22 mouse cellular contexts compared by ENCODE assay signal in the genomic region with DNA sequence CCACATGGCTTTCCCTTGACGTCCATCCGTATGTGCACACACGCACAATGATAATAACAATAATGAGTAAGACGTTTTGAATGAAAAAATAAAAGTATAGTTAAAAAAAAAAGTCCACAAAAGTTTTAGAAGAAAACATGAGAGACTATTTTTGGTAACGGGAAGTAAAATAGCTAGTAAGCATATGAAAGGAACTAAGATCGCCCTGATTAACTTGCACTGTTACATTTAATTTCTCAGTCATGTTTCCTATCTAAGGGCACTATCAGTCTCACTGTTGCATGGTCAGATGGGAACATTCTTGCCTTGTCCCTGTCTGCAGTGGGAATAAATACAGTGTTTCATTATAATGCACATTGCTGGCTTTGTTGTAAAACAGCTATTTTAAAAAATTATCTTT. TPM values are rescaled to one million over a fixed set of nuclear protein-coding genes. Genes with fewer than 3 reads are reported as not detected.
DNase-seq lines count a peak whose midpoint lies in the region; ATAC-seq and TF ChIP-seq lines count a peak whose summit lies in the region.
"Had no signal": no experiment of that assay in that cellular context is flagged by ENCODE, and none has a peak within 500 bp of the region (broad histone marks: within the 10 kb centered on the region; RNA-seq: fewer than 3 reads in every experiment).

No protein-coding gene starts in this region.

- H3K9ac ChIP-seq in hindbrain, embryonic 13.5 days: no peak overlapping the region
- H3K9ac ChIP-seq in midbrain, embryonic 15.5 days: no peak overlapping the region
- no peak overlapping the region for H3K9ac ChIP-seq in MEL (ENCODE audit: control insufficient read depth, low read depth, low read length, poor library complexity, severe bottlenecking)
- H3K9ac ChIP-seq in stomach, postnatal 0 days (ENCODE audit: low read length): no peak overlapping the region

- no peak overlapping the region for H3K4me2 ChIP-seq in hindbrain, embryonic 13.5 days
- H3K4me2 ChIP-seq in midbrain, embryonic 15.5 days: no peak overlapping the region
- H3K4me2 ChIP-seq in stomach, postnatal 0 days (replicated peaks; ENCODE audit: low read depth): no peak overlapping the region

- 58% methylated on average over 6 of the region's 6 CpGs for WGBS in hindbrain, embryonic 10.5 days
- WGBS in hindbrain, embryonic 13.5 days: 57% methylated on average over 6 of the region's 6 CpGs
- 59% methylated on average over 6 of the region's 6 CpGs for WGBS in midbrain, embryonic 10.5 days
- 57% methylated on average over 6 of the region's 6 CpGs for WGBS in midbrain, embryonic 15.5 days
- 77% methylated on average over 6 of the region's 6 CpGs for WGBS in stomach, postnatal 0 days

- H3K27ac ChIP-seq in hindbrain, embryonic 10.5 days: peak overlapping the region; percentile 96; the same call in 1 of the 2 replicates
- H3K27ac ChIP-seq in hindbrain, embryonic 13.5 days: no peak overlapping the region
- 0 out of 2 replicates have a peak overlapping the region, but pooled peaks have one; percentile 3 for H3K27ac ChIP-seq in midbrain, embryonic 10.5 days (replicated peaks)
- no peak overlapping the region for H3K27ac ChIP-seq in midbrain, embryonic 15.5 days
- H3K27ac ChIP-seq in MEL (ENCODE audit: control insufficient read depth, low read depth, low read length): peak overlapping the region; percentile 70
- no peak overlapping the region for H3K27ac ChIP-seq in stomach, postnatal 0 days (replicated peaks)

- TF ChIP-seq RAD21 in MEL (IDR thresholded peaks at IDR 0.05; ENCODE audit: low read depth, low read length): no peak

- H3K9me3 ChIP-seq in hindbrain, embryonic 10.5 days: no peaks in the 10 kb centered on the region
- no peaks in the 10 kb centered on the region for H3K9me3 ChIP-seq in hindbrain, embryonic 13.5 days
- no peaks in the 10 kb centered on the region for H3K9me3 ChIP-seq in midbrain, embryonic 10.5 days (replicated peaks)
- H3K9me3 ChIP-seq in midbrain, embryonic 15.5 days: no peaks in the 10 kb centered on the region
- no peaks in the 10 kb centered on the region for H3K9me3 ChIP-seq in MEL (replicated peaks; ENCODE audit: insufficient read depth, low read length)
- no peaks in the 10 kb centered on the region for H3K9me3 ChIP-seq in stomach, postnatal 0 days (ENCODE audit: control insufficient read depth, low read length)

- no peaks in the 10 kb centered on the region for H3K36me3 ChIP-seq in hindbrain, embryonic 10.5 days
- no peaks in the 10 kb centered on the region for H3K36me3 ChIP-seq in hindbrain, embryonic 13.5 days
- no peaks in the 10 kb centered on the region for H3K36me3 ChIP-seq in midbrain, embryonic 10.5 days
- H3K36me3 ChIP-seq in midbrain, embryonic 15.5 days (replicated peaks): no peaks in the 10 kb centered on the region
- H3K36me3 ChIP-seq in MEL (ENCODE audit: control insufficient read depth in 1 of 2, insufficient read depth in 2 of 2, low read length in 2 of 2): peaks cover 0 to 27% of the 10 kb centered on the region in 2 experiments; a peak in 2 of 4 replicates
- no peaks in the 10 kb centered on the region for H3K36me3 ChIP-seq in stomach, postnatal 0 days (ENCODE audit: control insufficient read depth, insufficient read depth, low read length)
- H3K36me3 ChIP-seq: G1E had no signal

- TF ChIP-seq POLR2A in MEL (IDR thresholded peaks at IDR 0.05; ENCODE audit: control insufficient read depth in 1 of 2, insufficient read depth in 1 of 2, low read depth in 1 of 2, low read length in 2 of 2, poor library complexity in 1 of 2): no peak

- TF ChIP-seq CTCF in MEL (IDR thresholded peaks at IDR 0.05 in 2 of 3, conservative IDR thresholded peaks at IDR 0.05 in 1 of 3; ENCODE audit: control insufficient read depth in 1 of 3, insufficient read depth in 1 of 3, low read depth in 2 of 3, low read length in 3 of 3, poor library complexity in 1 of 3, severe bottlenecking in 1 of 3): no peak
- TF ChIP-seq CTCF in stomach, postnatal 0 days (IDR thresholded peaks at IDR 0.05; ENCODE audit: low read depth): no peak

- no peak overlapping the region for H3K4me3 ChIP-seq in hindbrain, embryonic 10.5 days
- no peak overlapping the region for H3K4me3 ChIP-seq in hindbrain, embryonic 13.5 days
- H3K4me3 ChIP-seq in midbrain, embryonic 10.5 days: no peak overlapping the region
- no peak overlapping the region for H3K4me3 ChIP-seq in midbrain, embryonic 15.5 days
- H3K4me3 ChIP-seq in MEL (ENCODE audit: control insufficient read depth in 1 of 2, insufficient read depth in 1 of 2, low read depth in 2 of 2, low read length in 2 of 2): peak overlapping the region; percentile 18 to 59; a peak in 2 of 4 replicates
- no peak overlapping the region for H3K4me3 ChIP-seq in stomach, postnatal 0 days (ENCODE audit: low read depth, low read length)

- H3K79me2 ChIP-seq in MEL (ENCODE audit: control insufficient read depth, insufficient read depth, low read length, poor library complexity): peaks cover 3% of the 10 kb centered on the region; the same call in 1 of the 2 replicates

- TF ChIP-seq EP300 in MEL (IDR thresholded peaks at IDR 0.05; ENCODE audit: low read depth in 1 of 2, low read length in 2 of 2): peak; percentile 65 to 90; a peak in 3 of 4 replicates
- TF ChIP-seq EP300 in stomach, postnatal 0 days (optimal IDR thresholded peaks at IDR 0.05): no peak

- H3K27me3 ChIP-seq in hindbrain, embryonic 10.5 days (ENCODE audit: insufficient read depth, poor library complexity, severe bottlenecking): no peaks in the 10 kb centered on the region
- no peaks in the 10 kb centered on the region for H3K27me3 ChIP-seq in hindbrain, embryonic 13.5 days
- peaks cover 21% of the 10 kb centered on the region for H3K27me3 ChIP-seq in midbrain, embryonic 10.5 days (ENCODE audit: low read depth, poor library complexity, severe bottlenecking)
- 0 out of 2 replicates have a peak, but pooled peaks cover 5% of the 10 kb centered on the region for H3K27me3 ChIP-seq in midbrain, embryonic 15.5 days (replicated peaks)
- no peaks in the 10 kb centered on the region for H3K27me3 ChIP-seq in MEL (ENCODE audit: control insufficient read depth in 1 of 2, insufficient read depth in 2 of 2, low read length in 2 of 2)
- H3K27me3 ChIP-seq in stomach, postnatal 0 days (ENCODE audit: control insufficient read depth, insufficient read depth, low read length): no peaks in the 10 kb centered on the region
- H3K27me3 ChIP-seq: CH12.LX, Patski had no signal

- peaks cover 67% of the 10 kb centered on the region for H3K4me1 ChIP-seq in hindbrain, embryonic 10.5 days (replicated peaks)
- peaks cover 37% of the 10 kb centered on the region for H3K4me1 ChIP-seq in hindbrain, embryonic 13.5 days (replicated peaks)
- H3K4me1 ChIP-seq in midbrain, embryonic 10.5 days: peaks cover 66% of the 10 kb centered on the region
- peaks cover 34% of the 10 kb centered on the region for H3K4me1 ChIP-seq in midbrain, embryonic 15.5 days
- H3K4me1 ChIP-seq in MEL (ENCODE audit: control insufficient read depth in 1 of 2, insufficient read depth in 2 of 2, low read length in 2 of 2): peaks cover 20% of the 10 kb centered on the region in 2 experiments
- no peaks in the 10 kb centered on the region for H3K4me1 ChIP-seq in stomach, postnatal 0 days (replicated peaks; ENCODE audit: control insufficient read depth, insufficient read depth)

- ATAC-seq in hindbrain, embryonic 13.5 days (ENCODE audit: low FRiP score): no peak
- ATAC-seq in midbrain, embryonic 15.5 days (replicated peaks): no peak
- no peak for ATAC-seq in stomach, postnatal 0 days (ENCODE audit: low FRiP score, low TSS enrichment)
- ATAC-seq: activated CD4-positive, CD25-positive, alpha-beta regulatory T cell, adult 4 months; CD4-positive, CD25-positive, alpha-beta regulatory T cell, adult 4 months; Patski had no signal

- no peak for DNase-seq in hindbrain, embryonic 10.5 days (ENCODE audit: low spot score)
- DNase-seq in midbrain, embryonic 10.5 days (ENCODE audit: low spot score): no peak
- DNase-seq in MEL (ENCODE audit: low read depth, low spot score): peak; percentile 54
- DNase-seq in stomach, postnatal 0 days (ENCODE audit: low spot score): no peak
- DNase-seq: adrenal gland, adult 2 months; adrenal gland, adult 8-10 months; adrenal gland, postnatal 10 days; adrenal gland, postnatal 14 days; adrenal gland, postnatal 25 days; adrenal gland, postnatal 36 days; B cell, adult 2 months; cerebellum, adult 11 months; cerebellum, adult 11-12 months; cerebellum, adult 18-20 months; cerebellum, adult 2 months had no signal

TF ChIP-seq in MEL, 35 proteins besides CTCF, POLR2A, EP300 and RAD21 (continues in another document):
- TF ChIP-seq POLR2AphosphoS2 (IDR thresholded peaks at IDR 0.05; ENCODE audit: low read length): no peak
- no peak for TF ChIP-seq TBP (IDR thresholded peaks at IDR 0.05; ENCODE audit: low read depth, low read length)
- TF ChIP-seq UBTF (IDR thresholded peaks at IDR 0.05; ENCODE audit: borderline replicate concordance, insufficient read depth, low read depth, low read length): no peak
- 0 out of 2 replicates have a peak, but pooled peaks have one; percentile 74 for TF ChIP-seq MYC (IDR thresholded peaks at IDR 0.05; ENCODE audit: low read depth, low read length)
- TF ChIP-seq ETS1 (IDR thresholded peaks at IDR 0.05; ENCODE audit: low read depth, low read length): peak; percentile 93
- TF ChIP-seq SMC3 (IDR thresholded peaks at IDR 0.05; ENCODE audit: low read depth, low read length): no peak
- peak; percentile 22; the same call in 1 of the 2 replicates for TF ChIP-seq MYB (IDR thresholded peaks at IDR 0.05; ENCODE audit: low read depth, low read length)
- peak; percentile 79 for TF ChIP-seq SIN3A (IDR thresholded peaks at IDR 0.05; ENCODE audit: low read length)
- TF ChIP-seq ZKSCAN1 (IDR thresholded peaks at IDR 0.05; ENCODE audit: low read depth, low read length): no peak
- TF ChIP-seq KAT2A (conservative IDR thresholded peaks at IDR 0.05; ENCODE audit: low read depth, low read length): no peak
- peak; percentile 83 for TF ChIP-seq ZNF384 (IDR thresholded peaks at IDR 0.05; ENCODE audit: low read depth, low read length)
- peak; percentile 71 for TF ChIP-seq RCOR1 (IDR thresholded peaks at IDR 0.05; ENCODE audit: low read depth, low read length)
- TF ChIP-seq GATA1 (IDR thresholded peaks at IDR 0.05; ENCODE audit: low read depth, low read length): peak; percentile 89
- peak; percentile 38; the same call in 1 of the 2 replicates for TF ChIP-seq HCFC1 (IDR thresholded peaks at IDR 0.05; ENCODE audit: low read depth, low read length)

RNA-seq across cellular contexts. Expression of gene Ptpn13, which starts 2.4 kb away (rescaled TPM):
- polyA plus RNA-seq in hindbrain, embryonic 10.5 days (2016; fragmentation: Nextera tagmentation; extraction: Ambion mirVana): 16.6 and 18.8 TPM in 2 replicates
- 6.4 and 7.5 TPM in 2 replicates for polyA plus RNA-seq in hindbrain, embryonic 13.5 days (2015; fragmentation: Nextera tagmentation; extraction: Ambion mirVana)
- 17.5 and 18.9 TPM in 2 replicates for polyA plus RNA-seq in midbrain, embryonic 10.5 days (2016; fragmentation: Nextera tagmentation; extraction: Ambion mirVana)
- 5.8 and 5.9 TPM in 2 replicates for polyA plus RNA-seq in midbrain, embryonic 15.5 days (2015; fragmentation: Nextera tagmentation; extraction: Ambion mirVana)
- 15.1 and 18.4 TPM in 2 replicates for total RNA-seq in MEL (2012; rRNA removed)
- polyA plus RNA-seq in MEL (2012; ENCODE audit: insufficient read depth in 1 of 2, insufficient read length in 2 of 2, low read depth in 1 of 2, low replicate concordance in 2 of 2, missing spikeins in 1 of 2): 10 to 100 TPM; 15.5 to 43.6 TPM
- 7.6 and 7.8 TPM in 2 replicates for polyA plus RNA-seq in stomach, postnatal 0 days (2015; fragmentation: Nextera tagmentation; extraction: Ambion mirVana)
- polyA plus RNA-seq: G1E had no signal

Comparison
In these comparisons a context has a peak if more than half of its experiments do, and no peak if none do; other contexts are left out.
1. H3K27ac ChIP-seq: peak in hindbrain, embryonic 10.5 days (single experiment), midbrain, embryonic 10.5 days (single experiment) and MEL (single experiment); none in hindbrain, embryonic 13.5 days (single experiment), midbrain, embryonic 15.5 days (single experiment) and stomach, postnatal 0 days (single experiment).
2. H3K4me3 ChIP-seq: peak in MEL (2 of 2); none in hindbrain, embryonic 10.5 days (single experiment), hindbrain, embryonic 13.5 days (single experiment), midbrain, embryonic 10.5 days (single experiment), midbrain, embryonic 15.5 days (single experiment) and stomach, postnatal 0 days (single experiment).